Mouse (Mus musculus): ENCODE measurements at regions not wholly inside any gene's neighbourhood (a gene's known extent, or its start where the extent isn't known, plus 50 kb on each side); places are given as distances from the start of the nearest gene placed in this dataset.

DNA sequence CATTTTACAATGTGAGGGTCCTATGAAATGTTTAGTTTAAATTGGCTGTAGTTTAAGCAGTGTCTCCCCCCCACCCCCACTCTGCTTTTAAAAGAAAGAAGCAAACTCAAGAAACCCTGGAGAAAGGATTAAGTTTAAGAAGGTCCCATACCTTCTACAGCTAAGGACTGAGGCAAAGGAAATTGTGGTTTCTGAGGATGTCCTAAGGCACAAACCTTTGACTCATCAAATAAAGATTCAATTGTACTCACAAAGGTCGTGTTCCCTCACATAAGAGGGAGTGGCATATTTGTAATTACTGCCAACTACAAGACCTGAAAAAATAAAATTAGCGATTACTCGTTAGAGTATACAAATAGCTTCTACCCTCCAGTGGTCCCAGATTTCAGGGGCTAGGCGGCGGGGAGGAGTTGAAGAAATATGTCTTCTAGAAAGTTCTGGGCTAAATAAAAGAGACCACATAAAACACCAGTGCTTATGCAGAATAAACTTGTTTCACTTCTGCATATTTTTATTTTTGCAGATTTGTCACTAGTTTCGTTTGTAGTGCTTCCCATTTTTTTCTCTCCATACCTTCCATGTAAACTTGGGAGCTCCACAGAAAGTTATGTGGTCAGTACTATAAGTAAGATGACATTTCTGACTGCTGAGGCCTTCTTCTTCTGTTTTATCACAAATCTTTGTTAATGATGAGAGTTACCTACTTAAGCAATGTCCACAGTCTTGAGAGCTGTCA is 127.0 kb downstream of the Csl start:
- DNase-seq (ENCODE audit: extremely low spot score, low spot score), result no peak

DNA sequence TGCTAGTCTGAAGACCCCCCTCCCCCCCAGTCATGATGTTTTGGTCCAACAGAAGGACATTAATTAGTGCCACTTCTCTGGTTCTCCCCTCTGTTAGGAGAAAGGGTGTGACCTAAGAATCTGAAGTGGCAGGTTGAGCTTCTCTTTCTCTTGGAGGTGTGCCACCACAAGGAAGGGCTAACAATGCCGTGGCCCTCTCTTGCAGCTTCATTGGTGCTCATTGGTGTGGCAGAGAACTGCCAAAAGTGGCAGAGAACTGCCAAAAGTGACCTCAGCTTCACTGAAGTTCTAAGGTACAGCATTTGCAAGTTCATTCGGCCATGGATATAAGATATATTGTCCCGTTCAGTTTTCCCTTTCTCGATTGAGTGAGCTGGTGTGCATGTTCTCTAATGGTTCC is 123.7 kb downstream of the Csl start:
- no peak for DNase-seq (ENCODE audit: extremely low spot score, low spot score)

DNA sequence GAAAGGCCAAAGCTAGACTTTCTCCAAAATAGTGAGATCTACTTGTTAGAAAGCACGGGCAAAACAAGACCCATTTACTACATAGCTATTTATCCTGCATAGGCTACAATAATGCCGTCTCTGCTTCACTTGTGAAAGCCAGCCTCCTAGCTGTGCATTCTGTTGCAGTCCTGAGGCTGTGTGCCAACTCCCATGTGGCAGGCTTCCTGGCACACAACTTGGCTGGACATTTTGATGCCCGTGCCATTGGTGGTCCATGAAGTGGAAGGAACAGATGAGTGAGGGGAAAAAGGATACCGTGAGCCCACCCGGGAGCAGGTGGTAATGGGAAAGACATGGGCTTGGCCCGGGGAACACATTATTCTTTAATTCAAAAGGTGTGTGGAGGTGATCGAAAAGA is 120.4 kb downstream of the Csl start:
- DNase-seq (ENCODE audit: extremely low spot score, low spot score), result no peak

DNA sequence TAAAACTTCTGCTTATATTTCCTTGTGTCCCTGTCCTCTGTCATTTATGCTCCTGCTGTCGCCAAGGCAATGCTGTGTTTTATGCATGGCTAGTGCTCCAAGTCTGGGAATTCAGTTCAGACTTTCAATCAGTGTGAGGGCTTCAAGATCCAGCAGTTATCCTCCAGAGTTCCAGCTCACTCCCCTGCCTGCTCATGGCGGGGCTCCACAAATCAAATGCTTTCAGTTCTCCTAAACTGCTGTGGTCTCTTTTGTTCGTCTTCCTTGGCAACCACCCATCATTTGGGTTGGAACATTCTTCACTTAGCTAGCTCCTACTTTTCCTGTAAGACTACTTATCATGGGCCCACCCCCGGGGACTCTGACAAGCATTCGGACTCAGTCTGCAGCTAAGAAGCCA is 120.0 kb downstream of the Csl start:
- no peak for DNase-seq (ENCODE audit: extremely low spot score, low spot score)

DNA sequence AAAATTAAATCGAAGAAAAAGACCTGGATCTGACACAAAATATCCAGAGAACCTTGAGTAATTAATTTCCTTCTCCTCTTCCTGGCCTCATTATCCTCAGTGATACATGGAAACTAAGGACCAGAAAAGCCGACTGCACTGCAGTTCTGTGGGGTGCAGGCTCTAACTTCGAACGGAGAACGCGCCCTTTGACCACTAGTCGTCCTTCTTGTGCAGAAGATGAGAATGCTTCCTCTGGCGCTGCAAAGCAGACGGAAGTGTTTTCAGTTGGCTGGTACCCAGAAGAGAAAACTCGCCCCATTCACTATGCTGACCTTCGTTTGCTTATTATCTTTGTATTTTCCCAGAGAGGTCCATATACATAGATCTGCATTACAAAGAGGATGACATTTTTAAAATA is 117.7 kb downstream of the Csl start:
- peak; percentile 49 for DNase-seq (ENCODE audit: extremely low spot score, low spot score)

DNA sequence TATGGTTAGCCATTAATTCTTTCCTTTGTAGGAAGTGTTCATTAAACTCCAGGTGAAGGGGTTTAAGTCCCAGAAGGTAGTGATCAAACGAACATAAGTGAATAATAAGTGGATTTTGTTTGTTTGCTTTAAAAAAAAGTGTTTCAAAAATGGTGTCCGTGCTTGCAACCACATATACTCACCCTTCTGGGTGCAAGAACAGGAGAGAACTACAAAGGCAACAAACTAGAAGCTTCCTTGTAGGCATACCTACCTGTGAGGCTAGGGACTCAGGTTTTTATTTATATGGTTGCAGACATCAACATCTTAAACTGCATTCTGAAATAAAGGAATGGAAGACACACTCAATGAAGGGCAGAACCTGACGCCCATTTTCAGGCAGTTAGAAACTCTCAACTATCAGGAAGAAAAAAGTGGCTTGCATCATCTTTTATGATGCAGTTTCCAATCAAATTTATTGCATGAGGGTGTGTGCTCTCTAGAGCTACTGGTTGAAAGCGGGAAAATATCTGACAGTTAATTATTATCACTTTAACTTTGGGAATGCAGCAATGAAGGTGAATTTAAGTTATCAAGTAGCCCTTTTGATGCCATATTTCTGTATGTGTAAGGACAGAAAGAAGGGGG is 117.1 kb downstream of the Csl start:
- DNase-seq (ENCODE audit: extremely low spot score, low spot score), result no peak

DNA sequence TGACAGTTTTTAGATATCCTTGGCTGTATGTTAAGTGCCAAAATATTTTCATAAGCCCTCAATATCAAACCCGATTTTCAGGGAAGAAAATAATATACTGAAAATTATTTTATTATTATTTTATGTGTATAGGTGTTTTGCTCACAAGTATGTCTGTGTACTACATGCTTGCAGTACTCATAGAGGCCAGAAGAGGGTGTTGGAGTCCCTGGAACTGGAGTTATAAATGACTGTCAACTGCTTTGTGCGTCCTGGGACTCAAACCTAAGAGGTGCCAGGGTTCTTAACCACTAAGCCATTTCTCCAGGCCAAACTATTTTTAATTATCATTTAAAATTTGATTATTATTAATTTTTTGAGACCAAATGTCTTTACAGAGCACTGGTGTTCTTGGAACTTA is 114.5 kb downstream of the Csl start:
- DNase-seq (ENCODE audit: extremely low spot score, low spot score), result no peak

DNA sequence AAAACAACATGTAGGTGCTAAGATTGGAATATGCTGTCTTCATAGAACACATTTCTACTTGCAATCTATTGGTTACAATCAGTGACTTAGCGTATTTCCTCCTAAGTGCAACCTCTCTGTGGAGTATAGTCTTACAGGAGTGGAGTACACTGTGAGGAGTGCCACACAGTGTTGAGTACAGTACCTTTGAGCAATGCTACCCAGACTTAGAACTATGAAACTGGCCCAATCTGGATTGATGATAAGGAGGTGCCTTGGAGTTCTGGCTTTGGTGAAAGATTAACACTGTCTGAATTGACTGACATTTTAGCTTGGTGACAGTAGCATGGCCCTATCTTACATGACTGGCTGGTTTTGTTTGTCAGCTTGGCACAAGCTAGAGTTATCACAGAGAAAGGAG is 107.4 kb downstream of the Csl start:
- no peak for DNase-seq (ENCODE audit: extremely low spot score, low spot score)

DNA sequence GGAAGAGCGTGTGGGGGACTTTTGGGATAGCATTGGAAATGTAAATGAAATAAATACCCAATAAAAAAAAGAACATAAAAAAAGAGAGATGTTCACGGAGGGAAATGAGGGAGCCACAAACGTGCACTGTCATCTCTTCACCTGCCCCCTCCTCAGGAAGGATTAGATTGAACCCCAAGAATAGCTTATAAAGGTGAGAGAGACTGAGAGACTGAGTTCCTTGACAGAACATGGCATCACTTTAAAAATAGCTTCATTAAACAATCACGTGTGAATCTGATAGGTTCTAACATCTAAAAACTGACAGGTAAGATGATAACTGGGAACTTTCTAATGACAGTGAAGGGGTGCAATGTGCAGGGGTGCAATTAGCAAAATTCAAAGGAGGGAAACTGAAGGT is 105.2 kb downstream of the Csl start:
- DNase-seq (ENCODE audit: extremely low spot score, low spot score), result no peak

DNA sequence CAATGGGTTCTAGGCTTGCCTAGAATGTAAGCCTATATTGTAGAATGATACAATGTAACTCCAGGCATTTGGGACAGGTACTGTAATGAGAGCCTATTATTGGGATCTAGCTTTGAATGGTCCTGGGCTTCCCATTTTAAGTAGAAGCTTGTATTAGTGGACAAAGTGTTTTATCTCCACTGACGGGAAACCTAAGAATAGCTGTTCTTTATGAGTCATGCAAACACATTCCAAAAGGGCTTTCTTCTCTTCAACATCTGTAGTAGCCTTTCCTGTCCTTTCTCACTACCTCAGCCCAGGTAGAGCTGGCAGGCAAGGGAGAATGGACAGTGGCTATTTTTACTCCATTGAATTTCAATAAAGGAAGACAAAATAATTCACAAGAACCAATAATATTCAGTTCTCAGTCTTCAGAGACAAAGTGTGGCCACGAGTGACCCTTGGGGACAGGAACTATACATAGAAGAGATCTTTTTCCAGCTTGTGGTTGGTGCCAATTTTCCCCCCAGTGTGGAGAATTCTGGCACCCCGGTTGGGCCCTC is 82.8 kb downstream of the Csl start:
- DNase-seq (ENCODE audit: extremely low spot score, low spot score), result no peak

DNA sequence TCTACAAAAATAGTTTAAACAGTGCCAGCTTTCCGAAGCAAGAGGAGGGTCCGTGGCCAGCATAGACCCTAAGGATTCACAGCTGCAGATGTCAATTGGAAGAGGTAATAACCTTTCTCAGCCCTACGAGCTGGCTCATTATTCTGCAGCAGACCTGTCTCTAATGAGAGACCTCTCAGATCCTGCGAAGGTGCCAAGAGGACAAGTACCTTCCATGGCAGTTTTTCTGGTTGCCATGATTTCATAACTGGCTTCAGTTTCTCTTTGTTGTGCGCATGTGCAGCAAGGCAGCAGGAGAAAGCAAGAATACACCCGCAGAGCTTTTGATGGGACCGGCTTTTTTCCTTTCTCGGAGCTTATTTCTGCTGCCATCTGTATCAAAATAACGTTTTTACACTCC is 81.4 kb downstream of the Csl start:
- no peak for DNase-seq (ENCODE audit: extremely low spot score, low spot score)

DNA sequence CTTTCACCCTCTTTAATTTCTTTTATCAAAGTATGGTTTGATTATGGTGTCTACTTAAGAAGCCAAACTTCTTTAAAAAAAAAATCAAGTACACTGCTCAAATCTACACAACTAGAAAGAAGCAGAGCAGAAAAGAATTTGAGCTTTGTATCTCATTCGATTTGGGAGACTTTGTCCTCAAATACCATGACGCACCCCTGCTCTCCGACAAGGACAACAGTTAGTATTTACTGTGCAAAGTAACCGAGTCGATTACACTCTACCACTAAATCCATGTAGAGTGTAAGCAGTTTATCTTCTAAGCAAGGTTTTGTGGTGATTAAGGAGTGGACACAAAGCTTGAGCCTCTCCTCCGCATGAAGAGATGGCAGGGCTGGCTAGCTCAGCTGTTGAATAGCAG is 79.6 kb downstream of the Csl start:
- DNase-seq (ENCODE audit: extremely low spot score, low spot score), result no peak

DNA sequence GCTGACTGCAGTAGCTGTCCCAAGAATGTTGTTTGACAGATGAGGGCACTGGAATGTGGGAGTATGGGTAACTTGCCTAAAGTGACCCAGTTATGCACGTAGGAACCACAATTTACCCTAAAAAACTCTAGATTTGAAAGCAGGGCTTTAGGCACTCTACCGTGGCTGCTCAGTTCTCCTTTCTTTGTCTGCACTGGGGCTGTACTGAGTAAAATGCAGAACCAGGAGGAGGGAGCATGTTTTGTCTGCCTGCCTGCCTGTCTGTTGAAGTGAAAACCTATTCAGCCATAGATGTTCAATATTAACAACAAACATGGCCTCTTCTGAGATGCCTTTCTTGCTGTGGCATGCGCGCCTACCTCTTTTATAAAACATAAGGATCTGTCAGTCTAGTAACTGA is 77.5 kb downstream of the Csl start:
- DNase-seq (ENCODE audit: extremely low spot score, low spot score), result no peak

DNA sequence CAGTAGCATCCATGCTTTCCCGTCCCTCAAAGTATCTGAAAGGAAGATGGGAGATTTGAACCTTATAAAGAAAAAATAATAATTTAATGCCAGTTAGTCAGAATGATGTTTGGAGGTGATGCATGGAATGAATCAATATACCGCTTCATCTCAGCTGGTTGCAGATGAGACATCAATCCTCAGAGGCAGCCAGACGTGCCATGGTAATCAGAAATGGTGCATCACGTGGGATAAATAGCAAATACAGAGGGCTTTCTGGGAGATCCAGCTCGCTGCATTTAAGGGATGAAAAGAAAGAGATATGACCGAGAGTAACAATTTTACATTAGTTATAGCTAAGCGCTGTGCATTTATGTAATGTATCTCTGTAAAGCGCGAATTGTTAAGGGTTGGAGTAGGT is 77.1 kb downstream of the Csl start:
- DNase-seq (ENCODE audit: extremely low spot score, low spot score), result no peak

DNA sequence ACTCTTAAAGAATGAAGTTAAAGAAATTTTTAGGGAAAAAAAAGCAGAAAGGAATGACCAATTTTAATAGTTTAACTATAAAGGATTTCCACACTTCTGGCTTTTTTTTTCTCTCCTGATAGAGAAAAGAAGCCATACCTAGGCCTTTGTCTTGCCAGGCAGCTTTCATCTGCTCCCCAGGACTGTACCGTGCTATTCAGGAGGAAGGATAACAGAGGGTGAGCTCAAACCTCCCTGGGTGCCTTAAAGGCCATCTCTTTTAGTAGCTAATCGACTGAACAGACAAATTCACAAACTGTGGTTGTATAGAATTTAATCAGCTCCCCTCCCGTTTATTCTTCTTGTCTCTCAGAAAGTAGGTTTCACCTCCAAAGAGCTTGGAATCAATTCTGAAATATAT is 76.1 kb downstream of the Csl start:
- no peak for DNase-seq (ENCODE audit: extremely low spot score, low spot score)

DNA sequence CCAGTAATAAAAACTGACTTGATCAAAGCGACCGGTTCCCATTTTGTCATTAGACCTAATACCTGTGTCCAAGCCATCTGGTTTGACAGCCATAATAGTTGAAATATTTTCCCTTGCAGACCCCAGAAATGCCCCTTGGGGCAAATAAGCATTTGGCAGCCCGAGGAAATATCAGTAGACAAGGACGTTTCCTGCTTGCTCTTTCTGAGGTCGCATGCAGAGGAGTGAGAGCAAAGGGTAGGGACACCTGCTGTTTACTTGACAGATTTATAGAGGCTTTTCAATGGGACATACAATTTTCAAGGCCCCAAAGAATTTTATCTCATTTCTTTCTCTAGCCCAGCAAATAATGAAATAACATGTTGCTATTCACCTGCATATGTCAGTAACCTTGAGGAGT is 73.5 kb downstream of the Csl start:
- DNase-seq (ENCODE audit: extremely low spot score, low spot score), result no peak

DNA sequence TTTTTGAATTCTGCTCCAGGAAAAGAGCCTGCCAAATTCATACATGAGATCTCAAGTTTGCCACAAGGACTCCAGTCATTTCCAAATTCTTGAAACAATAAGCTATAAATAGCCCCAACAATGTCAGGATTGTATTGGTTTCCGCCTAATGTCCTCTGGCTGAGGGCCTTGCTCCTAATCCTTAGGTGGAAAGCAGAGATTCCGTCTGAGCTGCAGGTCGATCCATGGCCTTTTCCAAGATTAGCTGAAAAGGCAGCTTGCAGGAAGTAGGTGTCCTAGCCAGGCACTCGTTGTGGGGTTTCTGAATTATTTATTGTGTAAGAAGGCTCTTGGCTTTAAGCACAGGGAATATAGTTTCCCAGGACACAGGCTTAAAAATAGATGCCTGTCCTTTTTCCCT is 72.4 kb downstream of the Csl start:
- no peak for DNase-seq (ENCODE audit: extremely low spot score, low spot score)

DNA sequence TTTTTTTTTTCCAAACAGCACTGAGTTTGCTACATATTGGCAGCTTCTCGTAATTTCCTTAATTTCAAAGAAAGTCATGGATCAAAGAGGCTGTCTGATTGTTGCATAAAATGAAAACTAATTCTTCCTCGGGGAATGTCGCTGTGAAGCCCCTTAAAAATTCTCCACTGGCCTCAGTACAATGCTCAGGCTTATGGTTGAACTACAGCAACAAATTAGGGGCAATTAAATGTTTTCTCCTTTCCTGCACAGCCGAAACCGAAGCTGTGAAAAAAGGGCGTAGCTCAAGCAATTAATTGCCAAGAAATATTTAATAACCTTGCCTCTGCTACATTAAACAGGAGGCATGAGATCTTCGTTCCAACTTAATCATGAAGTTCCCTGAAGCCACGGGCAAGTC is 61.8 kb downstream of the Csl start:
- no peak for DNase-seq (ENCODE audit: extremely low spot score, low spot score)

DNA sequence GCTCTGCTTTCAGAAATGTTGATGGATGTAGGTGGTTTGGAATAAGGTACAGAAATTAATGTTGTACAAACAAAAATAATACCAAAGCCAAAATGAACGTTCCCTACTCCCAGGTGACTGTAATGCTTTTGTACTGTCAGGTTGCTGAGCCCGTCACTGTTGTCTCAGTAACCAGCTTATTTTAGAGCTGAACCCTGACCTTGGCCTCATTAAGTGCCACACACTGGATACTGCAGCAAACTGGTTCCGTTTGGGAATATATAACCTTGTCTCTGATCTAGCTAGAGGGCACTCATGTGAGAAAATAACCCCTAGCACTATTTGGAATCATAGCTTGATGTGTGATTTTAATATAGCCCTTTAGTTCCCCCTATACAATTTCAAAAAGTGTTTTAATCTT is 60.0 kb downstream of the Csl start:
- DNase-seq (ENCODE audit: extremely low spot score, low spot score), result no peak

DNA sequence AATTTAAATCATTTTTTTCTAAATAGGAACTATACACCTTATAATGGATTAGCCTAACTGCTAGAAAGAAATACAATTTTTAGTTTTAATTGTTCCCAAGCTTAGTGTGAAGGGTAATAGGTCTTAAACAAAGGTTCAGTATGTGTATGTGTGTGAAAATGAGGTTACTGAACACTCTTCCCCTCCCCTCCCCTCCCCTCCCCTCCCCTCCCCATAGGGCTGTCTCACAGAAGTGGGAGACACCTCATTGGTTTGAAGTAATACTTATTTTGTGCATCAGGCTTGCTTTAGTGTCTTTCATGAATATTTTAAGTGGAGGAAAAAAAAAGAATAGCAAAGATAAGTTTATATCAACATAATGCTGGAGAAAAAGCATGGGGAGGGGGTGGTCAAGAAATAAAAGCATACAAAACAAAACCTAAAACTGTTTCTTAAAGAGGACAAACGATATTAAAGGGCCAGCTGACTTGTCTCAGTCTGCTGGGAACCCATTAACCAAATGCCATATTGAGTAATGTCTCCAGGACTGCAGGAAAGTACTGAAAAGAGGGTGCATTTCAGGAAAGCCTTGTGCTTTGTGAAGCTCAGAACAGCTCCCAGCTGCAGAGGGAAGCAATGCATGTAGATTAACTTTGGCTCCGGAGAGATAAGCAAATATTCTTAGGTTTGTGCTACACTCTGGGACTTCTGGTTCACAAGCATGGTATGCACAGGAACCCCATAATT is 59.2 kb downstream of the Csl start:
- DNase-seq (ENCODE audit: extremely low spot score, low spot score), result no peak
